In the genomic region with DNA sequence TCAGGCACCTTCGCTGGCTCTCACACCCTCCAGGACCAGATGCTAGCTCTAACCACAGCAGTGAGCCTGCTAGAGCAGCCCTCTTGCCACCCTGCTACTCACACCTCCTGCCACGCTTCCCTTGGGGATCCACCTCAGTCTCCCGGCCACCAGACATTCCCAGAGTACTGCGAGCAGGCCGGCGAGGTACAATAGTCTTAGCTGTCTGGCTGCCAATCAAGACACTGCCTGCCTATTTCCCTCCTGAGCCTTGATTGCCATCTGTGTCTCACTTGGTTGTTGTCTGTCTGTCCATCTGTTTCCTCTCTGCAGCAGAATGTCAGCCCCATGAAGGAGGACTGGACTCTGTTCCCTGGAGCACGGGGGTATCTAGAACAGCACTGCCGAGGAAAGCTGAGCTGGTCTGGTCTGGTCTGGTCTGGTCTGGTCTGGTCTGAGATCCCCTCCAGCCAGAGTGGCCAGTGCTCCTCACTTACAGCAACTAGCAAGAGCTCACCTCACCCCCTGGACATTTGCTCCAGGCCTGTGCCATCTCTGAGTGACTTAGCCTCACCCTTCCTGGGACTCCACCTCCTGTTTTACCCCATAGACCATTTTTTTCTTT, we compare ENCODE assay signal across 9 mouse cellular contexts. TPM values are rescaled to one million over a fixed set of nuclear protein-coding genes. Genes with fewer than 3 reads are reported as not detected.
A peak's percentile ranks its signal among the peaks of the same experiment; 100 is the strongest.
DNase-seq lines count a peak whose midpoint lies in the region; ATAC-seq and TF ChIP-seq lines count a peak whose summit lies in the region.
"Had no signal": no experiment of that assay in that cellular context is flagged by ENCODE, and none has a peak within 500 bp of the region (broad histone marks: within the 10 kb centered on the region; RNA-seq: fewer than 3 reads in every experiment).

No protein-coding gene starts in this region.

- WGBS in cerebellum, adult 2 months = 18% methylated on average over 8 of the region's 8 CpGs
- WGBS in hindbrain, embryonic 12.5 days = 54% methylated on average over 8 of the region's 8 CpGs
- 26% methylated on average over 8 of the region's 8 CpGs for WGBS in liver, embryonic 16.5 days (ENCODE audit: insufficient replicate concordance)

- H3K4me1 ChIP-seq in cerebellum, adult 2 months (ENCODE audit: control insufficient read depth, insufficient read depth, low read length) = peaks cover 30% of the 10 kb centered on the region
- H3K4me1 ChIP-seq in hindbrain, embryonic 12.5 days = peaks cover 17% of the 10 kb centered on the region
- H3K4me1 ChIP-seq in liver, embryonic 16.5 days (ENCODE audit: control insufficient read depth, low read depth, low read length) = peaks cover 55% of the 10 kb centered on the region

- no peak for TF ChIP-seq CTCF in cerebellum, adult 2 months (IDR thresholded peaks at IDR 0.05; ENCODE audit: borderline replicate concordance, insufficient read depth, low read depth, low read length)

- H3K9me3 ChIP-seq in hindbrain, embryonic 12.5 days (replicated peaks) = no peaks in the 10 kb centered on the region
- H3K9me3 ChIP-seq in liver, embryonic 16.5 days (replicated peaks; ENCODE audit: control insufficient read depth, low read length) = no peaks in the 10 kb centered on the region

- 0 out of 2 replicates have a peak overlapping the region, but pooled peaks have one; percentile 17 for H3K27ac ChIP-seq in cerebellum, adult 2 months (ENCODE audit: insufficient read depth, low read length)
- peak overlapping the region; percentile 45; the same call in 1 of the 2 replicates for H3K27ac ChIP-seq in hindbrain, embryonic 12.5 days
- no peak overlapping the region for H3K27ac ChIP-seq in liver, embryonic 16.5 days (ENCODE audit: low read length)

- no peak overlapping the region for H3K4me2 ChIP-seq in hindbrain, embryonic 12.5 days (replicated peaks)
- no peak overlapping the region; the same call in 1 of the 2 replicates for H3K4me2 ChIP-seq in liver, embryonic 16.5 days (ENCODE audit: low read depth, low read length)

- TF ChIP-seq POLR2A in cerebellum, adult 2 months (IDR thresholded peaks at IDR 0.05; ENCODE audit: borderline replicate concordance, insufficient read depth, low read length) = no peak

- H3K9ac ChIP-seq in hindbrain, embryonic 12.5 days = no peak overlapping the region
- H3K9ac ChIP-seq in liver, embryonic 16.5 days (ENCODE audit: low read depth, low read length) = peak overlapping the region; percentile 8; the same call in 1 of the 2 replicates

- no peak overlapping the region for H3K4me3 ChIP-seq in cerebellum, adult 2 months (replicated peaks; ENCODE audit: insufficient read depth, low read depth, low read length)
- H3K4me3 ChIP-seq in hindbrain, embryonic 12.5 days = no peak overlapping the region
- no peak overlapping the region for H3K4me3 ChIP-seq in liver, embryonic 16.5 days (ENCODE audit: low read depth, low read length)

- no peaks in the 10 kb centered on the region for H3K27me3 ChIP-seq in cerebellum, adult 2 months (ENCODE audit: control insufficient read depth, insufficient read depth, low read length)
- no peaks in the 10 kb centered on the region for H3K27me3 ChIP-seq in hindbrain, embryonic 12.5 days
- no peaks in the 10 kb centered on the region for H3K27me3 ChIP-seq in liver, embryonic 16.5 days (ENCODE audit: control insufficient read depth, insufficient read depth, low read depth, low read length)

- no peak for DNase-seq in cerebellum, postnatal 4 days (ENCODE audit: low spot score in 2 of 2)
- peak; percentile 55 to 65 for DNase-seq in cerebellum, adult 2 months
- no peak for DNase-seq in thymus, postnatal 10 days (ENCODE audit: low spot score in 2 of 2)
- DNase-seq: heart, adult 18-20 months had no signal

- ATAC-seq in cerebellum, adult (ENCODE audit: insufficient number of reproducible peaks, low FRiP score, low TSS enrichment) = peak; percentile 46; the same call in 1 of the 2 replicates
- ATAC-seq in hindbrain, embryonic 12.5 days (ENCODE audit: low FRiP score) = no peak
- ATAC-seq in liver, embryonic 16.5 days (ENCODE audit: low read depth) = no peak
- ATAC-seq in erythroid progenitor cell, adult 5-6 weeks (replicated peaks; ENCODE audit: low FRiP score, poor library complexity, severe bottlenecking) = no peak
- ATAC-seq in frontal cortex, adult (ENCODE audit: low TSS enrichment) = no peak

- H3K36me3 ChIP-seq in hindbrain, embryonic 12.5 days = peaks cover 20% of the 10 kb centered on the region
- no peaks in the 10 kb centered on the region for H3K36me3 ChIP-seq in liver, embryonic 16.5 days (ENCODE audit: control insufficient read depth, insufficient read depth)

RNA-seq across cellular contexts. Expression of a gene that starts 38.8 kb away (rescaled TPM):
- polyA plus RNA-seq in cerebellum, adult 2 months (2012; rRNA removed) = 28.3 and 29.8 TPM in 2 replicates
- polyA plus RNA-seq in hindbrain, embryonic 12.5 days (2016; fragmentation: Nextera tagmentation; extraction: Ambion mirVana) = 102 and 110 TPM in 2 replicates
- polyA plus RNA-seq in liver, embryonic 16.5 days (2015; fragmentation: Nextera tagmentation; extraction: Ambion mirVana) = 1.2 and 1.5 TPM in 2 replicates
- total RNA-seq in erythroid progenitor cell, adult 5-6 weeks (2015; ENCODE audit: low replicate concordance) = not detected in 2 replicates
- not detected in 2 replicates for total RNA-seq in erythroid progenitor cell, adult 5-6 weeks (2017; ENCODE audit: low replicate concordance)

RNA-seq across cellular contexts. Expression of a gene that starts 53.5 kb away (rescaled TPM):
- polyA plus RNA-seq in cerebellum, adult 2 months (2012; rRNA removed) = 81.8 and 99.7 TPM in 2 replicates
- polyA plus RNA-seq in hindbrain, embryonic 12.5 days (2016; fragmentation: Nextera tagmentation; extraction: Ambion mirVana) = 20.8 and 22.4 TPM in 2 replicates
- 2.5 and 2.7 TPM in 2 replicates for polyA plus RNA-seq in liver, embryonic 16.5 days (2015; fragmentation: Nextera tagmentation; extraction: Ambion mirVana)
- not detected in 2 replicates for total RNA-seq in erythroid progenitor cell, adult 5-6 weeks (2015; ENCODE audit: low replicate concordance)
- total RNA-seq in erythroid progenitor cell, adult 5-6 weeks (2017; ENCODE audit: low replicate concordance) = not detected in 2 replicates

Comparison
In these comparisons a context has a peak if more than half of its experiments do, and no peak if none do; other contexts are left out.
1. DNase-seq: peak in cerebellum, adult 2 months (2 of 2); none in cerebellum, postnatal 4 days (0 of 2) and thymus, postnatal 10 days (0 of 2).
2. RNA of a gene that starts 38.8 kb away (polyA plus RNA-seq): 102 to 110 TPM in hindbrain, embryonic 12.5 days and 28.3 to 29.8 TPM in cerebellum, adult 2 months; 1.2 to 1.5 TPM in liver, embryonic 16.5 days; every median in the first group is over 10 times any median in the second.